Mouse (Mus musculus) kidney, adult 2 months (tissue): Measurements from ENCODE around the gene Cpd. TPM values are rescaled to one million over a fixed set of nuclear protein-coding genes. Genes with fewer than 3 reads are reported as not detected.

Experiments used
- DNase-seq: peaks from one replicate; pipeline ENCODE4 v3.0.0; 2021
- H3K27ac ChIP-seq: fragments of 200-500 bp; 2 replicates; pipeline ENCODE4 v1.5.1; 2012; ENCODE audit warnings: low read depth, low read length, control low read depth, inconsistent platforms; ENCODE audit not compliant: insufficient read depth
- H3K27me3 ChIP-seq: fragments of 200-500 bp; replicated peaks from 2 replicates; pipeline ENCODE4 v1.6.1; 2012; ENCODE audit warnings: mild to moderate bottlenecking, moderate library complexity, low read length, inconsistent platforms; ENCODE audit not compliant: control insufficient read depth, insufficient read depth
- H3K36me3 ChIP-seq: fragments of 200-500 bp; 2 replicates; pipeline ENCODE4 v1.6.1; 2012; ENCODE audit warnings: mild to moderate bottlenecking, moderate library complexity, low read length, inconsistent platforms; ENCODE audit not compliant: control insufficient read depth, insufficient read depth
- H3K4me1 ChIP-seq: fragments of 200-500 bp; 2 replicates; pipeline ENCODE4 v1.6.1; 2011; ENCODE audit warnings: low read length; ENCODE audit not compliant: control insufficient read depth, insufficient read depth
- H3K4me3 ChIP-seq: fragments of 200-500 bp; 2 replicates; pipeline ENCODE4 v1.5.1; 2011; ENCODE audit warnings: mild to moderate bottlenecking, low read depth, low read length, control low read depth; ENCODE audit not compliant: insufficient read depth
- CTCF ChIP-seq: fragments of 200-500 bp; conservative IDR thresholded peaks from 2 replicates; pipeline ENCODE4 v1.5.1; 2011; ENCODE audit warnings: low read depth, mild to moderate bottlenecking, control low read depth, low read length, moderate library complexity, mixed read lengths; ENCODE audit not compliant: insufficient read depth, insufficient read length
- POLR2A ChIP-seq: fragments of 200-500 bp; IDR thresholded peaks from one replicate; pipeline ENCODE4 v1.6.1; 2011; ENCODE audit warnings: low read depth, low read length, control low read depth
- WGBS: fragments of 180-500 bp; shearing (Covaris S2); methylation state at CpG from one replicate; pipeline ENCODE4 v1.1.7; 2018; 5-methylcytosine and 5-hydroxymethylcytosine counted together
- polyA plus RNA-seq: library from polyadenylated mRNA; depleted of rRNA; stranded (reverse); fragments of >200 nt; gene quantifications from 2 replicates; pipeline ENCODE4 v1.2.3, GENCODE M21; 2012

Gene Cpd
- polyA plus RNA-seq, 1 experiment: 28.6 TPM

DNA sequence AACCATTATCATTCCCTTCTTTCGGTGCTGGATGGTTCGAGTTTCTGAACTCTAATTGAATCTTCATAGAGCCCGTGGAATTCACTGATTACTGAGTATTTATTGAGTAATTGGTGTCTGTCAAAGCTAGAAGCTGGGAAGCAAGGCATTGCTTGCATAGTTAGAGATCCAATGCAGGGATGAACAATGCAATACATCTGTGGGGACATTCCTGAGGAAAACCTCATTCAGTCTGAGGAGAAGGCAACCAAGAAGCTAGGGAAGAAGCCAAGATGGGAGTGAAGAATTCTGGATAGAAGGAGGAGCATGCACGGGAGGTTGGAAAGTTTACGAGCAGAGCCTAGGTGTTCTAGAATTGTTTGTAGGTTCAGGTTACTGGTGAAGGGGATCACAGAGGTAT is 1.3 kb upstream of the Cpd start:
- no peak overlapping the region for H3K4me3 ChIP-seq
- TF ChIP-seq POLR2A (no peak), CTCF (no peak)
- no peaks in the 10 kb centered on the region for H3K36me3 ChIP-seq
- H3K4me1 ChIP-seq: peaks cover 3% of the 10 kb centered on the region; the same call in 1 of the 2 replicates
- no peak for DNase-seq
- WGBS: 84% methylated on average over 5 of the region's 5 CpGs
- H3K27me3 ChIP-seq: no peaks in the 10 kb centered on the region
- H3K27ac ChIP-seq: no peak overlapping the region

DNA sequence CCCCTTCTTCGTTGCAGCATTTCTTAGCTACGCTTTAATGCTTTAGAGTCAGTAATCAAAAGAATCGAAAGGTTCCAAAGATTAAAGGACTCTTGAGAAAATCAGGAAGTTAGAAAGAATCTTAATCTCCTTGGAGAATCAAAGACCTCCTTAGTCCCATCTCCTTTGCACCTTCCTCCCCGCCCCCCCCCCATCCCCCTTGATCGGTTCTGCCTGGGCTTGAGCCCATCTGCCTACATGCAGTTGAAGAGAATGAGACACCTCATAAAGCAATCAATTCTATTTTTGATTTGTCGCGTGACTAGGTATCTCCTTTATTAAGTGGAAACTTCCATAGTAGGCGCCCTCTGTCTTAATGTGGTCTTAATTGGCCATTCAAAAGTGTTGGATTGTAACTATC is 536 bp upstream of the Cpd start:
- WGBS: 23% methylated on average over 8 of the region's 8 CpGs

DNA sequence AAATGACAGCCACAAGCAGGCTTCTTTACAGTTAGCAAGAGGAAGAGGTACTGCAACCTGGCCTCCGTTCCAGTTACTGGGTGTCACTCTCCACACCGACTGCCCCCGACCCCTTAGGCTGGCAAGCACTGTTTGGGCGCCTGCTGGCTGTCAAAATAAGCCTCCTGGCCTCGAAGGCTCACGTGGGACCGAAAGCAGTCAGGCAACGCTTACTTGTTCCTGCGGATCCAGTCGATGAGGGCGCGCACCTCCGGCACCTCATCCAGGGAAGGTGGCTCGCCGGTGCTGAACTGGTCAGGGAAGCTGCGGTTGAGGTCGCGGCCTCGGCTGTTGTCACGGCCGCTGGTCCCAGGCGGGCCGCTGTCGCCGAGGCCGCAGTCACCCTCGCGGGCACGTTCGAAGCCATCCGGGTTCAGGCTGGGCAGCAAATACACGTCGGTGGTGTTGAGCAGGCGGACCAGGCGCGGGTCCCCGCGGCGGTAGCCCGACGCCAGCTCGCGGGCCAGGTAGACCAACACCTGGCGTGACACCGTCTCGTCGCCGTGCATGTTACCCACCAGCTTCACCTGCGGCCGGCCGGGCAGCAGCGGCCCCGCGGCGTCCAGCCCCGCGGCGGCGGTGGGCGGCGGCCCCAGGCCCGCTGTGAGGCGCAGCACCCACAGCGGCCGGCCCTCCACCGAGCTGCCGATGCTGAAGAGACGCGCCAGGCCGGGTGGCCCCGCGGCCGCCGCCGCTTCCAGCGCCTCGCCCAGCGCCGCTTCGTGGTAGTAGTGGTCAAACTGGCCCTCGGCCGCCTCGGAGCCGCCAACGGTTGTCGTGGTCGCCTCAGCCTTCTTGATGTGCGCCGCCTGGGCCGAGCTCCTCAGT is 574 bp downstream of the Cpd start:
- Histone ChIP-seq H3K36me3 (no peaks in the 10 kb centered on the region), H3K4me1 (peaks cover 3% of the 10 kb centered on the region; the same call in 1 of the 2 replicates), H3K27me3 (no peaks in the 10 kb centered on the region), H3K27ac (peak overlapping the region; percentile 87), H3K4me3 (peak overlapping the region; percentile 95)
- under 1% methylated on average over 90 of the region's 90 CpGs for WGBS
- TF ChIP-seq POLR2A (no peak), CTCF (no peak)
- peak; percentile 53 for DNase-seq

More for the DNA sequence above, 536 bp upstream of the Cpd start:
- Histone ChIP-seq H3K27me3 (no peaks in the 10 kb centered on the region), H3K36me3 (no peaks in the 10 kb centered on the region), H3K27ac (no peak overlapping the region; the same call in 1 of the 2 replicates), H3K4me1 (peaks cover 3% of the 10 kb centered on the region; the same call in 1 of the 2 replicates), H3K4me3 (peak overlapping the region; percentile 16)
- no peak for DNase-seq
- TF ChIP-seq CTCF: no peak
- TF ChIP-seq POLR2A: no peak

DNA sequence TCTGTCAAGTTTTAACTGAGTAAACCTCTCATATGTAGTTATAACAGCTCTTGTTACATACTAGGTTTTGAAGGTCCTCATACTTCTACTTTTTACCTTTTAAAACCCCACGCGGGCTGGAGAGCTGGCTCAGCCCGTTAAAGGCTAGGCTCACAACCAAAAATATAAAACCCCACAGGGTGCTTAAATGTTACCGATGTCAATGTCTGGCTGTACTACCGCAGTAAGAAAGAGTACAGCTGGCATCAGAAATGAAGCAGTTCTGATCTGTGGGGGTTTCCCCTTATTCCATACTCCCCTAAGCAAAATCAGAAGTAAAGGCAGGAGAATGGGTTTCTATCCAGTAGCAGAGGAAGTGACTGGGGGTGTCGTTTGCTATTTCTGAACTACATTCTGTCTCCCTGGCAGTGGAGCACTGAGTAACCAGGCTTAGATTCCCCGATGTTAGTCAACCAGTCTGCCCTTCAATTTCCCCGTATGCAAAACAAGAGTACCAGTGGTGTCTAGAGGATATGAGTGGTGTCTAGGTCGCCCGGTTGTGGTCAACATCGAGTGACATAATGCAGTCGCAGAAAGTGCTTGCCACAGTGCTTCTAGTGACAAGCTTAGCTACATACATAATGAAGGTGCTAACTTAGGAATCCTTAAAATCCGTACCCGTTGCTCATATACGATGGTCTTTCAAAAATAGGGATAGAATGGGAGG is 1.4 kb downstream of the Cpd start:
- Histone ChIP-seq H3K27ac (no peak overlapping the region), H3K4me3 (peak overlapping the region; percentile 95), H3K27me3 (no peaks in the 10 kb centered on the region), H3K4me1 (peaks cover 3% of the 10 kb centered on the region; the same call in 1 of the 2 replicates), H3K36me3 (no peaks in the 10 kb centered on the region)
- no peak for TF ChIP-seq POLR2A
- TF ChIP-seq CTCF: no peak
- DNase-seq: peak; percentile 43
- 5% methylated on average over 15 of the region's 15 CpGs for WGBS

DNA sequence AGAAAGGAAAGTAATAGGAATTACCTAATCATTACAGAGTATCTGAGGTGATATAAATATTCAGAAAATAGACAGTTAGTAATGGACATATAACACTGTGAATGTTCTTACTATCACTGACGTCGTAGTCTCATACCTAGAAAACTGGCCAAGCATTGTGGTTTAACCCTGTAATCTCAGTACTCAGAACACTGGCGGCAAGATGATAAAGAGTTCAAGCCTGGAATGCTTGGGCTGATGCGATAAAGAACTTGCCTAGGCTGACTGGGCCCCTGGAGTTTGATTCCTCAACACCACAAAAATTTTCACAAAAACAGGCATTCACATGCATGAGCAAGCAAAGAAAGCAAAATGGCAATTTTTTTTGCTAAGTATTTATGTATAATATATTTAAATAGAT is 8.2 kb downstream of the Cpd start:
- Histone ChIP-seq H3K36me3 (no peaks in the 10 kb centered on the region), H3K4me3 (no peak overlapping the region), H3K4me1 (no peaks in the 10 kb centered on the region; the same call in 1 of the 2 replicates), H3K27ac (no peak overlapping the region), H3K27me3 (no peaks in the 10 kb centered on the region)
- TF ChIP-seq CTCF (no peak), POLR2A (no peak)
- 87% methylated on average over 4 of the region's 4 CpGs for WGBS
- no peak for DNase-seq

DNA sequence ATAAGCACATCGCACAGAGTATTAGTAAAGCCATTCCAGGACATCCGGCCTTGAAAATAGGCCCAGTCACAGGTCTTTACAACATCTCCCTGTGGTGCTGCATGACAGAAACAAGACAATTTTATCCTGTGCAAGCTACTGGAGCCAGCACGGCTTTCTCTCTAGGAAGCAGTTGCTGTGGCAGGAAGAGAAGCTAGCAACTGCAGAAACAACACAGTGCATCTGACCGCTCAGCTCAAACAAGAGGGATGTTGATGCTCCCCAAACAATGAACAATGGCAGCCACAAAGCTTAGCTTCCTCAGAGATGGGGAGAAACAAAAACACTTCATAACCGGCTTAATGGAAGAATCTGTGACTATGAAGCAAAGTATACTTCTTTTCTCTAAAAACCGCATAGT is 10.5 kb downstream of the Cpd start:
- Histone ChIP-seq H3K27ac (no peak overlapping the region), H3K4me3 (no peak overlapping the region), H3K27me3 (no peaks in the 10 kb centered on the region), H3K4me1 (no peaks in the 10 kb centered on the region), H3K36me3 (no peaks in the 10 kb centered on the region)
- TF ChIP-seq CTCF: no peak
- TF ChIP-seq POLR2A: no peak
- peak; percentile 30 for DNase-seq
- 69% methylated on average over 6 of the region's 6 CpGs for WGBS

DNA sequence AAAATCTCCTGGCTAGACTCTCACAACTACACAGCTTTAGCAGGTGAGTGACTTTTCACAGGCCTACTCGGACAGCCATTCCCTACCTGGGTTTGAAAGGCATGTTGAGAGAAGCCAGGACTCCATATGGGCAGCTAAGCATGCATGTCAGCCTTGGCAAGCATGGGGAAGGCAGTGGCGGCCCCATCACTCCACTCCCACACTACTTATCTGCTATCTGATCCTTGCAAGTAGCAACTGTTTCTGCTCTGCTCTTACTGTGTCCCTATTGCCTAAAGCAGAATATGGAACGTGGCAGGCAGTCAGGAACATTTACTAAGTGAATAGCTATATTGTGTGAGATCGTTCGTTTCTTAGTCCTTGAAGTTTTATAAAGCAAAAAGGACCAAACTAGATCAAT is 10.9 kb downstream of the Cpd start:
- TF ChIP-seq POLR2A (no peak), CTCF (no peak)
- WGBS: 64% methylated on average over 5 of the region's 5 CpGs
- H3K27me3 ChIP-seq: no peaks in the 10 kb centered on the region
- no peaks in the 10 kb centered on the region for H3K36me3 ChIP-seq
- H3K4me3 ChIP-seq: no peak overlapping the region
- no peak for DNase-seq
- no peak overlapping the region for H3K27ac ChIP-seq
- H3K4me1 ChIP-seq: no peaks in the 10 kb centered on the region
